9 mouse cellular contexts compared by ENCODE assay signal in genomic region chr12:24642370-24642802, GRCm38 (mm10). TPM values are rescaled to one million over a fixed set of nuclear protein-coding genes. Genes with fewer than 3 reads are reported as not detected.
DNase-seq lines count a peak whose midpoint lies in the region; ATAC-seq and TF ChIP-seq lines count a peak whose summit lies in the region.
"Had no signal": no experiment of that assay in that cellular context is flagged by ENCODE, and none has a peak within 500 bp of the region (broad histone marks: within the 10 kb centered on the region; RNA-seq: fewer than 3 reads in every experiment).

No protein-coding gene starts in this region.

- H3K36me3 ChIP-seq in forebrain, embryonic 14.5 days (ENCODE audit: control insufficient read depth, insufficient read depth, low read length) = no peaks in the 10 kb centered on the region
- H3K36me3 ChIP-seq in forebrain, embryonic 12.5 days (replicated peaks) = no peaks in the 10 kb centered on the region
- no peaks in the 10 kb centered on the region for H3K36me3 ChIP-seq in hindbrain, postnatal 0 days (ENCODE audit: insufficient read depth, low read length)
- no peaks in the 10 kb centered on the region for H3K36me3 ChIP-seq in liver, embryonic 15.5 days (replicated peaks)

- 33% methylated on average over 4 of the region's 4 CpGs for WGBS in forebrain, embryonic 14.5 days
- 72% methylated on average over 4 of the region's 4 CpGs for WGBS in forebrain, embryonic 12.5 days
- 30% methylated on average over 4 of the region's 4 CpGs for WGBS in hindbrain, postnatal 0 days
- WGBS in liver, embryonic 15.5 days (ENCODE audit: insufficient replicate concordance) = 71% methylated on average over 4 of the region's 4 CpGs

- H3K4me3 ChIP-seq in forebrain, embryonic 14.5 days (ENCODE audit: low read depth, low read length) = no peak overlapping the region
- no peak overlapping the region for H3K4me3 ChIP-seq in forebrain, embryonic 12.5 days (replicated peaks)
- H3K4me3 ChIP-seq in hindbrain, postnatal 0 days (ENCODE audit: low read length) = no peak overlapping the region
- no peak overlapping the region for H3K4me3 ChIP-seq in liver, embryonic 15.5 days (replicated peaks)

- no peaks in the 10 kb centered on the region for H3K9me3 ChIP-seq in forebrain, embryonic 14.5 days (replicated peaks; ENCODE audit: control insufficient read depth, low read length)
- no peaks in the 10 kb centered on the region for H3K9me3 ChIP-seq in forebrain, embryonic 12.5 days
- H3K9me3 ChIP-seq in hindbrain, postnatal 0 days (ENCODE audit: low read length) = no peaks in the 10 kb centered on the region
- H3K9me3 ChIP-seq in liver, embryonic 15.5 days (replicated peaks) = no peaks in the 10 kb centered on the region

- H3K4me2 ChIP-seq in forebrain, embryonic 14.5 days (ENCODE audit: low read length) = no peak overlapping the region
- no peak overlapping the region for H3K4me2 ChIP-seq in forebrain, embryonic 12.5 days
- no peak overlapping the region for H3K4me2 ChIP-seq in hindbrain, postnatal 0 days (ENCODE audit: low read depth, low read length)
- no peak overlapping the region for H3K4me2 ChIP-seq in liver, embryonic 15.5 days

- DNase-seq in forebrain, embryonic 14.5 days (ENCODE audit: low spot score) = peak; percentile 83
- peak; percentile 84 for DNase-seq in adrenal gland, adult 2 months
- DNase-seq in hindbrain, postnatal 0 days (ENCODE audit: low spot score) = peak; percentile 89
- peak; percentile 87 to 89 for DNase-seq in right cerebral cortex, postnatal 10 days (ENCODE audit: low spot score in 2 of 2)

- no peaks in the 10 kb centered on the region for H3K27me3 ChIP-seq in forebrain, embryonic 14.5 days (replicated peaks; ENCODE audit: control insufficient read depth, insufficient read depth, low read length)
- no peaks in the 10 kb centered on the region for H3K27me3 ChIP-seq in forebrain, embryonic 12.5 days
- H3K27me3 ChIP-seq in hindbrain, postnatal 0 days (ENCODE audit: insufficient read depth, low read length) = no peaks in the 10 kb centered on the region
- no peaks in the 10 kb centered on the region for H3K27me3 ChIP-seq in liver, embryonic 15.5 days

- H3K4me1 ChIP-seq in forebrain, embryonic 14.5 days (ENCODE audit: control insufficient read depth, insufficient read depth, low read length) = 0 out of 2 replicates have a peak, but pooled peaks cover 7% of the 10 kb centered on the region
- H3K4me1 ChIP-seq in forebrain, embryonic 12.5 days = peaks cover 6% of the 10 kb centered on the region; the same call in 1 of the 2 replicates
- peaks cover 8% of the 10 kb centered on the region for H3K4me1 ChIP-seq in hindbrain, postnatal 0 days (ENCODE audit: insufficient read depth, low read length)
- H3K4me1 ChIP-seq in liver, embryonic 15.5 days (replicated peaks) = peaks cover 76% of the 10 kb centered on the region

- no peak for TF ChIP-seq CTCF in hindbrain, postnatal 0 days (IDR thresholded peaks at IDR 0.05; ENCODE audit: low read depth)

- H3K9ac ChIP-seq in forebrain, embryonic 14.5 days (ENCODE audit: low read length) = no peak overlapping the region
- no peak overlapping the region for H3K9ac ChIP-seq in forebrain, embryonic 12.5 days
- no peak overlapping the region for H3K9ac ChIP-seq in hindbrain, postnatal 0 days (replicated peaks; ENCODE audit: low read length)
- H3K9ac ChIP-seq in liver, embryonic 15.5 days = 0 out of 2 replicates have a peak overlapping the region, but pooled peaks have one; percentile 15
- H3K9ac ChIP-seq: liver, embryonic 14.5 days had no signal

- no peak overlapping the region for H3K27ac ChIP-seq in forebrain, embryonic 14.5 days (ENCODE audit: low read depth, low read length)
- H3K27ac ChIP-seq in forebrain, embryonic 12.5 days = no peak overlapping the region
- peak overlapping the region; percentile 27 for H3K27ac ChIP-seq in hindbrain, postnatal 0 days
- peak overlapping the region; percentile 94; the same call in 1 of the 2 replicates for H3K27ac ChIP-seq in liver, embryonic 15.5 days (replicated peaks)
- H3K27ac ChIP-seq: liver, embryonic 14.5 days had no signal

- ATAC-seq in forebrain, embryonic 14.5 days = peak; percentile 90
- ATAC-seq in forebrain, embryonic 12.5 days (ENCODE audit: low FRiP score) = no peak
- ATAC-seq in erythroblast, adult 5-6 weeks (replicated peaks; ENCODE audit: low FRiP score, poor library complexity, severe bottlenecking) = peak; percentile 15; the same call in 1 of the 2 replicates
- peak; percentile 97 for ATAC-seq in hindbrain, postnatal 0 days
- no peak for ATAC-seq in liver, embryonic 15.5 days (ENCODE audit: insufficient read depth)
- ATAC-seq in granulocyte monocyte progenitor cell, adult 5-6 weeks (replicated peaks; ENCODE audit: poor library complexity, severe bottlenecking) = no peak

RNA-seq across cellular contexts. Expression of gene Klf11, which starts 8.7 kb away (rescaled TPM):
- polyA plus RNA-seq in forebrain, embryonic 14.5 days (2014; fragmentation: Nextera tagmentation; extraction: Ambion mirVana) = 14.8 and 17.0 TPM in 2 replicates
- 15.4 and 15.5 TPM in 2 replicates for polyA plus RNA-seq in forebrain, embryonic 12.5 days (2016; fragmentation: Nextera tagmentation; extraction: Ambion mirVana)
- total RNA-seq in adrenal gland, adult 2 months (2021) = 10 to 100 TPM; 10.4 to 13.5 TPM
- 8.3 and 9.1 TPM in 2 replicates for polyA plus RNA-seq in adrenal gland, adult 2 months (2012; rRNA removed)
- total RNA-seq in erythroblast, adult 5-6 weeks (2015; ENCODE audit: low replicate concordance) = 4.8 and 7.9 TPM in 2 replicates
- 11.8 and 14.8 TPM in 2 replicates for total RNA-seq in erythroblast, adult 5-6 weeks (2017; ENCODE audit: low replicate concordance)
- 28.2 and 28.3 TPM in 2 replicates for total RNA-seq in hindbrain, postnatal 0 days (2014; rRNA removed)
- polyA plus RNA-seq in hindbrain, postnatal 0 days (2015; fragmentation: Nextera tagmentation; extraction: Ambion mirVana) = 18.0 and 20.4 TPM in 2 replicates
- 9.3 and 10.2 TPM in 2 replicates for polyA plus RNA-seq in liver, embryonic 15.5 days (2015; fragmentation: Nextera tagmentation; extraction: Ambion mirVana)
- total RNA-seq in granulocyte monocyte progenitor cell, adult 5-6 weeks (2014; fragmentation: Nextera tagmentation) = 7.1 and 13.2 TPM in 2 replicates
- 10.0 and 12.7 TPM in 2 replicates for total RNA-seq in granulocyte monocyte progenitor cell, adult 5-6 weeks (2017)

RNA-seq across cellular contexts. Expression of gene Cys1, which starts 39.2 kb away (rescaled TPM):
- polyA plus RNA-seq in forebrain, embryonic 14.5 days (2014; fragmentation: Nextera tagmentation; extraction: Ambion mirVana) = 1.2 and 1.7 TPM in 2 replicates
- 1.0 and 1.1 TPM in 2 replicates for polyA plus RNA-seq in forebrain, embryonic 12.5 days (2016; fragmentation: Nextera tagmentation; extraction: Ambion mirVana)
- 1 to 10 TPM; 2.4 to 4.5 TPM for total RNA-seq in adrenal gland, adult 2 months (2021)
- polyA plus RNA-seq in adrenal gland, adult 2 months (2012; rRNA removed) = 5.6 and 6.0 TPM in 2 replicates
- total RNA-seq in erythroblast, adult 5-6 weeks (2015; ENCODE audit: low replicate concordance) = not detected in 2 replicates
- not detected in 2 replicates for total RNA-seq in erythroblast, adult 5-6 weeks (2017; ENCODE audit: low replicate concordance)
- 3.9 and 5.5 TPM in 2 replicates for total RNA-seq in hindbrain, postnatal 0 days (2014; rRNA removed)
- 1.4 and 1.7 TPM in 2 replicates for polyA plus RNA-seq in hindbrain, postnatal 0 days (2015; fragmentation: Nextera tagmentation; extraction: Ambion mirVana)
- 0.61 and 0.76 TPM in 2 replicates for polyA plus RNA-seq in liver, embryonic 15.5 days (2015; fragmentation: Nextera tagmentation; extraction: Ambion mirVana)
- total RNA-seq in granulocyte monocyte progenitor cell, adult 5-6 weeks (2014; fragmentation: Nextera tagmentation) = not detected in 2 replicates
- total RNA-seq in granulocyte monocyte progenitor cell, adult 5-6 weeks (2017) = not detected in 2 replicates

Comparison
In these comparisons a context has a peak if more than half of its experiments do, and no peak if none do; other contexts are left out.
1. ATAC-seq: peak in forebrain, embryonic 14.5 days (single experiment), erythroblast, adult 5-6 weeks (single experiment) and hindbrain, postnatal 0 days (single experiment); none in forebrain, embryonic 12.5 days (single experiment), liver, embryonic 15.5 days (single experiment) and granulocyte monocyte progenitor cell, adult 5-6 weeks (single experiment).
2. H3K27ac ChIP-seq: peak in hindbrain, postnatal 0 days (single experiment) and liver, embryonic 15.5 days (single experiment); none in forebrain, embryonic 14.5 days (single experiment) and forebrain, embryonic 12.5 days (single experiment).
3. Peak in every context shown above with its lines, with median percentiles within 50 percentile points of each other: DNase-seq.